Mouse (Mus musculus): ENCODE measurements around the gene Akap13. TPM values are rescaled to one million over a fixed set of nuclear protein-coding genes. Genes with fewer than 3 reads are reported as not detected.

Gene Akap13
- polyA plus RNA-seq (2012; rRNA removed), result 8.6 and 10.6 TPM in 2 replicates

DNA sequence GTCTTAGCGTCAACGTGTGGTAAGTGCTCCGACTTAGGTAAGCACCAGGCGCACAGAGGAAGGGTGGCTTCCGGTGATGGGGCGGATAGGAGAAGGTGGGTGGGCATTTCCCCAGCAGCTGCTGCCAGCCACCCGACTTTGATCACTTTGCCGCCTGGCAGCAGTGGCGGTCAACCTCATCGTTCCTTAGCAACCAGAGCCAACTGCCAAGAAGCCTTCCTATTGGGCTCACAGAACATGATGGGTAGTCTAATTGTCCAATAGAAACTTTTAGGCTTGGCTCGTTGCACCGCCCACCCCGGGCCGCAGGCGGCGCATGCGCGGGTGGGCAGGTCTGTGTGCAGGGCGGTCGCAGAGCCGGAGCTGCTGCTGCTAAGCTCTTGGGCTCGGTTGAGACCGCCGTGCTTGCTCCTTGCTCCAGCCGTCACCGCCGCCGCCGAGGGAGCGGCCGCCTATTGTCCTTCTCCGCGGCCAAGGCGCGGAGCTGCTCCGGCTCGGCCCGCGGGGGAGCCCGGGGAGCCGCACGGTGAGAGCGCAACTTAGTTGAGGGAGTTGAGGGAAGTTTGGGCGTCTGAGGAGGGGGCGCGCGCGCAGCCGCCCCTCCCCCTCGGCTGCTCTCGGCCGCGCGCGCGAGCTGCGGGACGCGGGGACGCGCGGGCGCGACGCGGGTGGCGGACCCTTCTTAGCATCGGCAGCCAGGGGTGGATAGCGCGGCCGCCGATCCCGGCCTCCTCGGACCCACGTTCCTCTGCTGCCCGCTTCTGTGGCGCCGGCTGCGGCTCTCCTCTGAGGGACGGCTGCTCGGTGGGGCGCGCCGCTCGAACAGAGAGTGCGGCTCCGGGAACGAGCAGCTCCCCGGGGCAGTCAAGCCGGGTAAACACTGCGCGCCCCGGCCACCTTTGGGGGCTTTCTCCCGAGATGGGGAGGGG lies at the start of gene Akap13:
Akap13 (plus strand) TSS at position 312 of the 929 bp plus-strand sequence.

Other genes with a start within 250 kb of the Akap13 start
- gene Sv2b, start 146.3 kb upstream of the Akap13 start, polyA plus RNA-seq (2012; rRNA removed), result 0.01 TPM in 2 replicates

Measured in liver, embryonic 14 days (tissue).